Mouse (Mus musculus) MEL (cell line): ENCODE results near the gene Rpl3. TPM values are rescaled to one million over a fixed set of nuclear protein-coding genes. Genes with fewer than 3 reads are reported as not detected.
A peak's percentile ranks its signal among the peaks of the same experiment; 100 is the strongest.

Experiments used
- DNase-seq: peaks from one replicate; pipeline ENCODE4 v3.0.0; 2011; ENCODE audit warnings: low read depth, low spot score
- H3K27ac ChIP-seq: 2 replicates; pipeline ENCODE4 v1.5.1; 2012; ENCODE audit warnings: low read depth, mild to moderate bottlenecking, control low read depth, low read length, moderate library complexity; ENCODE audit not compliant: control insufficient read depth
- H3K27me3 ChIP-seq, 2 experiments: fragments of 150-350 bp in 1 of 2; sonication (generic) in 1 of 2; 2 replicates each; pipeline ENCODE4 v1.6.1; 2012; ENCODE audit warnings: low read length in 2 of 2, mild to moderate bottlenecking in 2 of 2, improper control_type of control experiment in 1 of 2, moderate library complexity in 1 of 2; ENCODE audit not compliant: insufficient read depth in 2 of 2, control insufficient read depth in 1 of 2
- H3K36me3 ChIP-seq, 2 experiments: 2 replicates each; pipeline ENCODE4 v1.6.1; 2012 to 2014; ENCODE audit warnings: low read length in 2 of 2, improper control_type of control experiment in 1 of 2, inconsistent platforms in 1 of 2, mild to moderate bottlenecking in 1 of 2; ENCODE audit not compliant: insufficient read depth in 2 of 2, control insufficient read depth in 1 of 2
- H3K4me1 ChIP-seq, 2 experiments: fragments of 150-350 bp in 1 of 2; sonication (generic) in 1 of 2; 2 replicates each; pipeline ENCODE4 v1.6.1; 2012; ENCODE audit warnings: low read length in 2 of 2, improper control_type of control experiment in 1 of 2, mild to moderate bottlenecking in 1 of 2; ENCODE audit not compliant: insufficient read depth in 2 of 2, control insufficient read depth in 1 of 2
- H3K4me3 ChIP-seq, 2 experiments: fragments of 150-350 bp in 1 of 2; sonication (generic) in 1 of 2; 2 replicates each; pipeline ENCODE4 v1.5.1; 2012; ENCODE audit warnings: low read depth in 2 of 2, low read length in 2 of 2, mild to moderate bottlenecking in 2 of 2, moderate library complexity in 2 of 2, control low read depth in 1 of 2, improper control_type of control experiment in 1 of 2; ENCODE audit not compliant: control insufficient read depth in 1 of 2, insufficient read depth in 1 of 2
- H3K79me2 ChIP-seq: 2 replicates; pipeline ENCODE4 v1.6.1; 2012; ENCODE audit warnings: mild to moderate bottlenecking, low read length, moderate library complexity; ENCODE audit not compliant: control insufficient read depth, poor library complexity, insufficient read depth
- H3K9ac ChIP-seq: 2 replicates; pipeline ENCODE4 v1.6.1; 2012; ENCODE audit warnings: low read depth, mild to moderate bottlenecking, control low read depth, low read length, moderate library complexity; ENCODE audit not compliant: control insufficient read depth, poor library complexity, severe bottlenecking
- H3K9me3 ChIP-seq: fragments of 150-350 bp; sonication (generic); replicated peaks from 2 replicates; pipeline ENCODE4 v1.6.1; 2012; ENCODE audit warnings: mild to moderate bottlenecking, low read length, improper control_type of control experiment, moderate library complexity; ENCODE audit not compliant: insufficient read depth
- BHLHE40 ChIP-seq: IDR thresholded peaks from 2 replicates; pipeline ENCODE4 v1.6.1; 2012; ENCODE audit warnings: low read depth, mild to moderate bottlenecking, inconsistent platforms, low read length, improper control_type of control experiment, borderline replicate concordance
- CHD2 ChIP-seq: IDR thresholded peaks from 2 replicates; pipeline ENCODE4 v1.6.1; 2011; ENCODE audit warnings: low read length, improper control_type of control experiment
- ELF1 ChIP-seq: IDR thresholded peaks from 2 replicates; pipeline ENCODE4 v1.6.1; 2014; ENCODE audit warnings: low read depth, mild to moderate bottlenecking, inconsistent platforms, low read length, improper control_type of control experiment, moderate library complexity
- EP300 ChIP-seq, 2 experiments: IDR thresholded peaks; 2 replicates each; pipeline ENCODE4 v1.6.1; 2011; ENCODE audit warnings: improper control_type of control experiment in 2 of 2, low read length in 2 of 2, low read depth in 1 of 2, mild to moderate bottlenecking in 1 of 2
- ETS1 ChIP-seq: IDR thresholded peaks from 2 replicates; pipeline ENCODE4 v1.6.1; 2012; ENCODE audit warnings: low read depth, mild to moderate bottlenecking, inconsistent platforms, low read length, improper control_type of control experiment, moderate library complexity
- GATA1 ChIP-seq: IDR thresholded peaks from 2 replicates; pipeline ENCODE4 v1.6.1; 2011; ENCODE audit warnings: low read depth, low read length, improper control_type of control experiment
- KAT2A ChIP-seq: conservative IDR thresholded peaks from 2 replicates; pipeline ENCODE4 v1.6.1; 2012; ENCODE audit warnings: low read depth, low read length, improper control_type of control experiment, inconsistent platforms
- MAX ChIP-seq: IDR thresholded peaks from 2 replicates; pipeline ENCODE4 v1.6.1; 2011; ENCODE audit warnings: low read length, improper control_type of control experiment
- MXI1 ChIP-seq: IDR thresholded peaks from 2 replicates; pipeline ENCODE4 v1.6.1; 2011; ENCODE audit warnings: mild to moderate bottlenecking, low read depth, low read length, improper control_type of control experiment
- NELFE ChIP-seq: IDR thresholded peaks from 2 replicates; pipeline ENCODE4 v1.6.1; 2011; ENCODE audit warnings: low read depth, low read length, improper control_type of control experiment
- POLR2A ChIP-seq, 2 experiments: IDR thresholded peaks; 2 replicates each; pipeline ENCODE4 v1.6.1; 2011 to 2012; ENCODE audit warnings: low read length in 2 of 2, mild to moderate bottlenecking in 2 of 2, control low read depth in 1 of 2, improper control_type of control experiment in 1 of 2, low read depth in 1 of 2, moderate library complexity in 1 of 2; ENCODE audit not compliant: control insufficient read depth in 1 of 2, insufficient read depth in 1 of 2, poor library complexity in 1 of 2
- SIN3A ChIP-seq: IDR thresholded peaks from 2 replicates; pipeline ENCODE4 v1.6.1; 2012; ENCODE audit warnings: low read length, improper control_type of control experiment, inconsistent platforms
- TAL1 ChIP-seq: IDR thresholded peaks from 2 replicates; pipeline ENCODE4 v1.6.1; 2012; ENCODE audit warnings: mild to moderate bottlenecking, inconsistent platforms, low read length, moderate library complexity, mixed read lengths
- TBP ChIP-seq: IDR thresholded peaks from 2 replicates; pipeline ENCODE4 v1.8.0; 2011; ENCODE audit warnings: low read depth, low read length, improper control_type of control experiment
- polyA plus RNA-seq, 2 experiments: library from polyadenylated mRNA; stranded (reverse) in 1 of 2; unstranded in 1 of 2; fragments of >175 nt in 1 of 2; fragments of >200 nt in 1 of 2; gene quantifications; 2 replicates each; pipeline versions ENCODE4 v1.2.1 to v1.2.4; 2012; ENCODE audit warnings: low replicate concordance in 2 of 2, low read depth in 1 of 2; ENCODE audit not compliant: insufficient read length in 2 of 2, insufficient read depth in 1 of 2, missing spikeins in 1 of 2
- total RNA-seq: library from RNA; depleted of rRNA; stranded (reverse); fragments of 300-350 nt; gene quantifications from 2 replicates; pipeline ENCODE4 v1.2.3, GENCODE M21; 2012

Gene Rpl3
- total and polyA plus RNA-seq, 3 experiments: 543 to 1,686 (median 1,096) TPM

DNA sequence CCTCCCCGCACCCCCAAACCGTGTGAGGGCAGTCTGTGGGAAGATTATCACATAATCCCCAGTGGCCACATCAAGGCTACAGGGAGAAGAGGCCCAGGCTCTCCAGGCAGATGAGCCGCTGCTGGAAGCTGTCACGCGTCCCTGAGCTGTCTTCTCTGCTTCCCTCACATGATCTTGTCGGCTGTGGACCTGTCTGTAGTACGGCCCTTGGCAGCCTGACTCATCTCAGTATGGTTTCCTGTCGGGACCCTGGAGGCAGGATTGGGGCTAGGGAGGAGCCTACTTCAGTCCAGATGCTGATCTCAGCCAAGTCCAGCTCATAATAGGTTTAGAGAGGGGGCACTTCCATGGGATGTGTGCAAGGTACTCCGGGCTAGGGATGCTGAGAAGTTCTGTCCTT lies 7.1 kb upstream of the Rpl3 start:
- H3K4me1 ChIP-seq: peaks cover 11 to 27% of the 10 kb centered on the region in 2 experiments; a peak in 3 of 4 replicates
- no peak overlapping the region for H3K4me3 ChIP-seq
- H3K36me3 ChIP-seq: peaks cover 0 to 20% of the 10 kb centered on the region in 2 experiments; a peak in 2 of 4 replicates
- H3K79me2 ChIP-seq: peaks cover 10% of the 10 kb centered on the region
- DNase-seq: peak; percentile 41
- no peaks in the 10 kb centered on the region for H3K9me3 ChIP-seq
- TF ChIP-seq EP300 (IDR thresholded peaks at IDR 0.05; ENCODE audit: low read depth in 1 of 2, low read length in 2 of 2) (no peak), MXI1 (no peak), KAT2A (no peak), POLR2A (IDR thresholded peaks at IDR 0.05; ENCODE audit: control insufficient read depth in 1 of 2, insufficient read depth in 1 of 2, low read depth in 1 of 2, low read length in 2 of 2, poor library complexity in 1 of 2) (no peak), CHD2 (no peak), SIN3A (no peak), NELFE (no peak), MAX (no peak), ETS1 (no peak)
- H3K9ac ChIP-seq: no peak overlapping the region
- H3K27me3 ChIP-seq: no peaks in the 10 kb centered on the region
- peak overlapping the region; percentile 33; the same call in 1 of the 2 replicates for H3K27ac ChIP-seq

DNA sequence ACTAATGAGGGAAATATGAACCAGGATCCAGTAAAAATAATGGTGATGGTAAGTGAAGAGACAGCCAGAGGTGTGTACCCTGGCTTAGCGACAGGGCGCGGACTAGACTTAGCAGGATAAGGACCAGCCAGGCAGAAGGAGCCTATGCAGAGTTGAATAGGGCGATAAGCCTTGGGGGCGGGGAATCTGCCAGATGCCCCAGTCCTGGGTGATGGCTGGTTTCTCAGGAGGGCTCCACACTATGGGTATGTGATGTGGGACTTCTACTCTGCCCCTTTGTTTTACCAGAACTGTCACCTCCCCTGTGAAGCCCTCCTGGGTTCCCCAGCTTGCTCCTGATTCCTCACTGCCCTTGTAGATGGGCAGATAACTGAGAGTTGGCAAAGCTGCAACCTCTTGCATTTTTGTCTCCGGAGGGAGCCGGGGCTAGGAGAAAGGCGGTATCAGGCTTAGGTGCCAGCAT lies 6.4 kb upstream of the Rpl3 start:
- peak overlapping the region; percentile 87 for H3K27ac ChIP-seq
- H3K36me3 ChIP-seq: peaks cover 0 to 20% of the 10 kb centered on the region in 2 experiments; a peak in 2 of 4 replicates
- DNase-seq: peak; percentile 73
- H3K4me3 ChIP-seq: no peak overlapping the region; a peak in 1 of 4 replicates
- peaks cover 11 to 27% of the 10 kb centered on the region in 2 experiments; a peak in 3 of 4 replicates for H3K4me1 ChIP-seq
- H3K79me2 ChIP-seq: peaks cover 13% of the 10 kb centered on the region
- TF ChIP-seq ELF1 (no peak), GATA1 (peak; percentile 63), SIN3A (0 out of 2 replicates have a peak, but pooled peaks have one; percentile 37), BHLHE40 (no peak), TBP (peak; percentile 57), TAL1 (no peak), POLR2A (IDR thresholded peaks at IDR 0.05; ENCODE audit: control insufficient read depth in 1 of 2, insufficient read depth in 1 of 2, low read depth in 1 of 2, low read length in 2 of 2, poor library complexity in 1 of 2) (peak in 1 of 2 experiments; percentile 52; a peak in 1 of 4 replicates)
- TF ChIP-seq, all 39 proteins: peak for 4
- Histone ChIP-seq H3K9ac (peak overlapping the region; percentile 55), H3K27me3 (no peaks in the 10 kb centered on the region), H3K9me3 (no peaks in the 10 kb centered on the region)
